Mouse (Mus musculus): ENCODE results near the gene Gm10644. TPM values are rescaled to one million over a fixed set of nuclear protein-coding genes. Genes with fewer than 3 reads are reported as not detected.

The Gm10644 gene
- polyA plus RNA-seq (2014; fragmentation: Nextera tagmentation; extraction: Ambion mirVana) = 0.44 and 0.57 TPM in 2 replicates

- Histone ChIP-seq H3K4me3 (ENCODE audit: low read depth, low read length) (peak within 1 kb of the TSS; percentile 52), H3K27me3 (ENCODE audit: control insufficient read depth, insufficient read depth, low read length) (no peaks in the 10 kb centered on the region), H3K4me1 (ENCODE audit: control insufficient read depth, insufficient read depth, low read length) (peaks cover 5% of the 10 kb centered on the region; the same call in 1 of the 2 replicates), H3K36me3 (ENCODE audit: control insufficient read depth, insufficient read depth, low read length) (no peaks in the 10 kb centered on the region), H3K27ac (ENCODE audit: low read depth, low read length) (no peak within 1 kb of the TSS), H3K9ac (ENCODE audit: low read length) (peak within 1 kb of the TSS; percentile 58), H3K9me3 (ENCODE audit: control insufficient read depth, low read length) (no peaks in the 10 kb centered on the region), H3K4me2 (ENCODE audit: low read depth) (peak within 1 kb of the TSS; percentile 88)
- under 1% methylated on average over 75 of the region's 75 CpGs for WGBS
- DNase-seq (ENCODE audit: low spot score) = peak; percentile 100
- ATAC-seq (ENCODE audit: insufficient read depth, low FRiP score, low TSS enrichment) = peak; percentile 99
Measured at GRCm38 (mm10) chr8:83955106-83955957, at the start of gene Gm10644, which contains the start of gene Asf1b. Gene Gm10644 (minus strand): TSS chr8:83955205. Gene Asf1b (plus strand): TSS chr8:83955507.

DNA sequence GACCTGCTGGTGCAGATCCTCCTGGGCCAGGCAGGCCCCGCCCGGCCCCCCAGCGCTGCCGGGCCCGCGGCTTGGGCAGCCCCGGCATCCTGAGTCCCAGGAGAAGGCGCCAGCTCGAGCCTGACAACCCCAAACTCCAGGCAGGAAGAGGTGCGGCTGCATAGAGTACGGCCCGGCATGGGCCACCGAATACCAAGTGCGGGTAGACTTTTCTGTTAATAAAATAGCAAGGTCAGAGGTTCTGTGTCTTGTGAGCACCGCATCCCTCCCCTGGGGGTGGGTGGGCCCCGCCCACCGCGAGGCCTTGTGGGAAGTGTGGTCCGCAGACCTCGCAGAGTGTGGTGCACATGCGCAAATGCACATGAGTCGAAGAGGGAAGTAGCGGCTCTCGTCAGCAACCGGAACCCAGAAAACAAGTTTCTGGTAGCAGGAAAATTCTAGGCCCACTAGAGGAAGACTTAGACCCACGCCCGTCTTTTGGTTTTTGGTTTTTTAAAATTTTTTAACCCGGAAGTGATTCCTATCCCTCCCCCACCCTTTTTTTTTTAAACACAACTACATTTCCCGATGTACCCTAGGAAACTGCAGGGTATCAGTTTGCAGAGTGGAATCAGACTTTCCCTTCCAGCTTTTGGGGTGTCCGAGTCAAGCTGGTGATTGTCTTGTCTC, 49.7 kb upstream of the Gm10644 start:
- under 1% methylated on average over 30 of the region's 30 CpGs for WGBS
- Histone ChIP-seq H3K4me2 (ENCODE audit: low read depth) (peak overlapping the region; percentile 60), H3K27ac (ENCODE audit: low read depth, low read length) (no peak overlapping the region), H3K9ac (ENCODE audit: low read length) (peak overlapping the region; percentile 49), H3K9me3 (ENCODE audit: control insufficient read depth, low read length) (no peaks in the 10 kb centered on the region), H3K27me3 (ENCODE audit: control insufficient read depth, insufficient read depth, low read length) (peaks cover 20% of the 10 kb centered on the region), H3K4me3 (ENCODE audit: low read depth, low read length) (peak overlapping the region; percentile 41), H3K36me3 (ENCODE audit: control insufficient read depth, insufficient read depth, low read length) (peaks cover 2% of the 10 kb centered on the region; the same call in 1 of the 2 replicates), H3K4me1 (ENCODE audit: control insufficient read depth, insufficient read depth, low read length) (peaks cover 9% of the 10 kb centered on the region)
- DNase-seq (ENCODE audit: low spot score) = peak; percentile 94
- peak; percentile 65 for ATAC-seq (ENCODE audit: insufficient read depth, low FRiP score, low TSS enrichment)

DNA sequence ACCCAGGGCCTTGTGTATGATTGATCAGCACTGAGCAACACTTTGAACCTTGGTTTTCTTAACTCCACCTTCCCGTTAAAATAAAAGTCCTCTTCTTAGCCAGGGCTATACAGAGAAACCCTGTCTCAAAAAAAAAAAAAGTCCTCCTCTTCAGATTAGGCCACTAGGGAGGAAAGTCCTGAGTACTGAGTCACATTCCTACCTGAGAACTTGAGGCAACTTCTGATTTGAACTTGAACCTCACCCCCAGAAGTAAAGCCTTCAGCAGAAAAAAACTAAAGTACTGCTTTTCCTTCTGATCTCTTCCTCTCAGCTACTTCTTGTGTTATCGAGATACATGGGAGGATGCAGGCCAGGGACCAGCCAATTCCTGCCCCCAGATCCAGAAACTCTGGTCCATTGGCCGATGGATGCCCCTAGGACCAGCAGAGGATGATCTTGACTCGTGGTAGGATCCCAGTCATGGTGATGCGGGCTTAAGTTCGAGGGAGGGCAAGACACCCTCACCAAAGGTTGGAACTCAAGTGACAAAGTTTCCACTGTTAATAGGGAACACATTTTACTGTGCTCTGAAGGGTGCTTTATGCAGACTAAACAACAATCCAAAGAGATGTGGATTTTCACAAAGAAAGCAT, 48.7 kb upstream of the Gm10644 start:
- 78% methylated on average over 6 of the region's 6 CpGs for WGBS
- H3K27ac ChIP-seq (ENCODE audit: low read depth, low read length) = no peak overlapping the region
- no peak for DNase-seq (ENCODE audit: low spot score)
- no peak overlapping the region for H3K9ac ChIP-seq (ENCODE audit: low read length)
- H3K4me3 ChIP-seq (ENCODE audit: low read depth, low read length) = no peak overlapping the region
- peak overlapping the region; percentile 60; the same call in 1 of the 2 replicates for H3K4me2 ChIP-seq (ENCODE audit: low read depth)
- H3K36me3 ChIP-seq (ENCODE audit: control insufficient read depth, insufficient read depth, low read length) = peaks cover 2% of the 10 kb centered on the region
- no peak for ATAC-seq (ENCODE audit: insufficient read depth, low FRiP score, low TSS enrichment)
- H3K27me3 ChIP-seq (ENCODE audit: control insufficient read depth, insufficient read depth, low read length) = peaks cover 20% of the 10 kb centered on the region
- H3K4me1 ChIP-seq (ENCODE audit: control insufficient read depth, insufficient read depth, low read length) = peaks cover 17% of the 10 kb centered on the region
- no peaks in the 10 kb centered on the region for H3K9me3 ChIP-seq (ENCODE audit: control insufficient read depth, low read length)

DNA sequence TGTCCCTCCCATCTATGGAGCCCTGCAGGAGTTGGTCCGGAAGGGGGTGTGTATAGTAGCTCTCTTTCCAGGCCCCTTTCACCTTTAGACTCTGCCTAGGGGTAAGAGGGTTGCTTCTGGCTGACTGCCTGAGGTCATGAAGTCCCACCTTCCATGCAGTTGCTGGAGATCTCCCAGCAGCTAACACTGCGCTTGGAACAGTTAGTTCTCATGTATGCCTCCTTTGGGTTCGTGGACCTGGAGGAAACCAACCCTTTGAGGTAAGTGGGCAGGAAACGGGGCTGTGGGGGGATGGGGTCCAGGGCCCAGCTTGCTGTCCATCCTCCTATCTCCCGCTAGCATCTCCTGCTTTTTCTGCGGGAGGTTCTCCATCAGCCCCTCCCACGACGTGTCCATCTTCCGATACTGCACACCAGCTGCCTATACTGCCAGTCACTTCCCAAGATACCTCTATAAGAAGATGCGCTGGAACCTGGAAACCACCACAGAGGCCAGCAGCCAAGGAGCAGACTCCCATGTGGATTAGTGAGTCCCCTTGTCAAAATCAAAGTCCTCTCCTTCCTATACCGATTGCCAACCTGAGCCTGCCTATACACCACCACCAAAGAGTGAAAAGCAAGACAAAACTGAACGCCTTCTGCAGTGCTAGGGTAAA, 48.1 kb upstream of the Gm10644 start:
- Histone ChIP-seq H3K4me1 (ENCODE audit: control insufficient read depth, insufficient read depth, low read length) (peaks cover 18% of the 10 kb centered on the region), H3K4me3 (ENCODE audit: low read depth, low read length) (no peak overlapping the region), H3K36me3 (ENCODE audit: control insufficient read depth, insufficient read depth, low read length) (peaks cover 2% of the 10 kb centered on the region), H3K27me3 (ENCODE audit: control insufficient read depth, insufficient read depth, low read length) (peaks cover 20% of the 10 kb centered on the region), H3K9ac (ENCODE audit: low read length) (no peak overlapping the region), H3K4me2 (ENCODE audit: low read depth) (no peak overlapping the region), H3K9me3 (ENCODE audit: control insufficient read depth, low read length) (no peaks in the 10 kb centered on the region), H3K27ac (ENCODE audit: low read depth, low read length) (no peak overlapping the region)
- WGBS = 63% methylated on average over 12 of the region's 12 CpGs
- ATAC-seq (ENCODE audit: insufficient read depth, low FRiP score, low TSS enrichment) (no peak), DNase-seq (ENCODE audit: low spot score) (no peak)

DNA sequence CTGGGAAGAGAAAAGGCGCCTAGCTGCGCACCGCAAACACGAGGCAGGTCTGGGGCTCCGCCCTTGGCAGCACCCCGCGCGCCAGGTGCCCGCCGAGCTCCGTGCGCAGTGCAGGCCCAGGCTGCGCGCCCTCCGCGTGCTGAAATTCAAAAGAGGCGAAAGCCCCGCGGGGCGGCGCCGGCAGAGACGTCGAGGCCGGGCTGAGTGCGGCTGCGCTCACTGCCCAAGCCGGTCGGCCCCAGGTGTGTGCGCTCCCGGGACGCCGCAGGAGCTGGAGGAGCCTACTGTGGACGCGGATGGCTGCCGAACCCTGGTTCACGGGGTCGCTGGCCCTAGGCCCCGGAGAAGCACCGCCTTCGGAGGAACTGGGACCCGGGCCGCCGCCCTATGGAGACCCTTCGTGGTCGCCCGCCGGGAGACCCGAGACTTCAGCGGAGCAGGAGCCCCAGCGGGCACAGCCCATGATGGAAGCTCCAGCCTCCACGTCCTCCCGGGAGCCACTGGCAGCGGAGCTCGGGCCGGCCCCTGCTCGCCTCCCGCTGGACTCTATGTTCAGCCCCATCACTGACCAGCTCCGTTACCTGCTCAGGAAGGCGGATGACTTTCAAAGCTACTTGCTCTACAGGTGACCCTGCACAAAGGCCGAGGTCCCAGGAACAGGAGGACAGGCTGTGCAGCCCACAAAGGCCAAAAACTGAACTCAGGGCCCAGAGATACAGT, 46.4 kb upstream of the Gm10644 start, which contains the start of gene 1700067K01Rik:
TSS of gene 1700067K01Rik (plus strand) at position 222 of the 720 bp plus-strand sequence.
- Histone ChIP-seq H3K9ac (ENCODE audit: low read length) (0 out of 2 replicates have a peak within 1 kb of the TSS, but pooled peaks have one; percentile 16), H3K27me3 (ENCODE audit: control insufficient read depth, insufficient read depth, low read length) (peaks cover 20% of the 10 kb centered on the region), H3K36me3 (ENCODE audit: control insufficient read depth, insufficient read depth, low read length) (peaks cover 2% of the 10 kb centered on the region), H3K9me3 (ENCODE audit: control insufficient read depth, low read length) (no peaks in the 10 kb centered on the region), H3K4me1 (ENCODE audit: control insufficient read depth, insufficient read depth, low read length) (peaks cover 18% of the 10 kb centered on the region), H3K27ac (ENCODE audit: low read depth, low read length) (no peak within 1 kb of the TSS), H3K4me3 (ENCODE audit: low read depth, low read length) (no peak within 1 kb of the TSS), H3K4me2 (ENCODE audit: low read depth) (0 out of 2 replicates have a peak within 1 kb of the TSS, but pooled peaks have one; percentile 18)
- no peak for DNase-seq (ENCODE audit: low spot score)
- WGBS = 14% methylated on average over 61 of the region's 61 CpGs
- ATAC-seq (ENCODE audit: insufficient read depth, low FRiP score, low TSS enrichment) = no peak

GRCm38 (mm10) chr8:83999825-84000224, 44.8 kb upstream of the Gm10644 start:
- WGBS = 96% methylated on average over 2 of the region's 2 CpGs
- peaks cover 18% of the 10 kb centered on the region for H3K4me1 ChIP-seq (ENCODE audit: control insufficient read depth, insufficient read depth, low read length)
- DNase-seq (ENCODE audit: low spot score) = no peak
- no peak overlapping the region for H3K27ac ChIP-seq (ENCODE audit: low read depth, low read length)
- no peak overlapping the region for H3K9ac ChIP-seq (ENCODE audit: low read length)
- H3K9me3 ChIP-seq (ENCODE audit: control insufficient read depth, low read length) = no peaks in the 10 kb centered on the region
- peaks cover 2% of the 10 kb centered on the region for H3K36me3 ChIP-seq (ENCODE audit: control insufficient read depth, insufficient read depth, low read length)
- H3K4me3 ChIP-seq (ENCODE audit: low read depth, low read length) = peak overlapping the region; percentile 83; the same call in 1 of the 2 replicates
- no peak overlapping the region for H3K4me2 ChIP-seq (ENCODE audit: low read depth)
- peaks cover 20% of the 10 kb centered on the region for H3K27me3 ChIP-seq (ENCODE audit: control insufficient read depth, insufficient read depth, low read length)
- ATAC-seq (ENCODE audit: insufficient read depth, low FRiP score, low TSS enrichment) = no peak

GRCm38 (mm10) chr8:83999057-83999705, 44.2 kb upstream of the Gm10644 start:
- 68% methylated on average over 16 of the region's 16 CpGs for WGBS
- Histone ChIP-seq H3K36me3 (ENCODE audit: control insufficient read depth, insufficient read depth, low read length) (peaks cover 2% of the 10 kb centered on the region), H3K4me1 (ENCODE audit: control insufficient read depth, insufficient read depth, low read length) (peaks cover 17% of the 10 kb centered on the region), H3K27ac (ENCODE audit: low read depth, low read length) (no peak overlapping the region), H3K4me3 (ENCODE audit: low read depth, low read length) (peak overlapping the region; percentile 83), H3K4me2 (ENCODE audit: low read depth) (peak overlapping the region; percentile 80), H3K27me3 (ENCODE audit: control insufficient read depth, insufficient read depth, low read length) (peaks cover 20% of the 10 kb centered on the region), H3K9me3 (ENCODE audit: control insufficient read depth, low read length) (no peaks in the 10 kb centered on the region), H3K9ac (ENCODE audit: low read length) (no peak overlapping the region)
- DNase-seq (ENCODE audit: low spot score) = no peak
- no peak for ATAC-seq (ENCODE audit: insufficient read depth, low FRiP score, low TSS enrichment)

Measured in neural tube, embryonic 11.5 days (tissue).